Mouse (Mus musculus) cerebellum, postnatal 36 days (tissue): ENCODE measurements at regions not wholly inside any gene's neighbourhood (a gene's known extent, or its start where the extent isn't known, plus 50 kb on each side); places are given as distances from the start of the nearest gene placed in this dataset.

Experiments
- DNase-seq, 2 experiments: peaks; one replicate each; pipeline ENCODE4 v3.0.0; 2021 to 2022; ENCODE audit warnings: mixed read lengths in 2 of 2

DNA sequence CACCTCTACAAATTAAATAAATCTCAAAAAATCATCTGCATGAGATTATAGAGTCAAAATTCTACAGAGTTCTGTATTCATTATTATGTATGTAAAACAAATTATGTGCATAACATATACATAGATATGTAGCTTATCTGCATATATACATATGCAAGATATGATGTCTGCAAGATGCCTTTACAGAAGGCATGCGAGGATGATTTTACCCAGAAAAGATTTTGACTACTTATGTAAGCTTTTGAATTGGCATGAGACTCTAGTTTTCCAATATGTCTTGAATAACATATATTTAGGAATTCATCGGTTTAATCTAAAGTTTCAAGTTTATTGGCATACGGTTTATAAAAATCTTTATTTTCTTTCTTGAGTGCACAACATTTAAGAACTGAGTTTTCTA, 939.2 kb downstream of the Efnb2 start:
- no peak for DNase-seq

DNA sequence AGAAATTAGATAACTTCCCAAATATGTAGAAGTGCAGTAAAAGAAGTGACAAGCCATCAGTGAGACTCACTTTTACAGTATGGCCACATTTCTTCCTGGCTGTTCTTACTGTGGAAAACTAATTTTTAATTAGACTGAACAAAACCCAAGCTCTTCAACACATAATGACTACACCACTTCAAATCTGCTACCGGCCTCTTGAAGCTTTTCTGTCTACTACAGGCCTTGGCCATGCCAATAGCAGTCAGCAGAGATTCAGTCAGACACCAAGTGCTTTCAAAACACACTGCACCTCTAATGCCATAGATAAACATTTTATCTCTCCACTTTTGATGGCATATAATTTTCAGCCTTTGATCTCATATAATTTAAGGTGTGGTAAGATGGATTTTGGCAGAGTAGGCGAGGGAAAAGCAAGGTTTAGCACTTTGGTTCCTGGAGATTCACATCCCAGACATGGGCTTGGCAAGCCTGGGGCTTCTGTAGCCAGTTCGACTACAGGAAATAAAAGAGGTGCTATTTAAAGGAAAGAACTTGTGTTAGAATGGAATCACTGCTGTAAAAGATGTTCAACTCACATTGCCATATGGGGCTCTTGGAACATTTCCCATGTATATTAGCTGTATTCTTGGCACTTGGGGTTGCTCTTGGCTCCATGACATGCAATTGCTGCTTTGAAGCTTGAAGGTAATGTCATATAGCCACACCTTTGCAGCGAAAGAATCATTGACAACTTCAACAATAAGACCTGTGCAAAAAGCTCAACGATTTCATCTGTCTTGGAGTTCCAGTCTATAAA, 941.9 kb downstream of the Efnb2 start:
- peak; percentile 3 to 18 for DNase-seq

DNA sequence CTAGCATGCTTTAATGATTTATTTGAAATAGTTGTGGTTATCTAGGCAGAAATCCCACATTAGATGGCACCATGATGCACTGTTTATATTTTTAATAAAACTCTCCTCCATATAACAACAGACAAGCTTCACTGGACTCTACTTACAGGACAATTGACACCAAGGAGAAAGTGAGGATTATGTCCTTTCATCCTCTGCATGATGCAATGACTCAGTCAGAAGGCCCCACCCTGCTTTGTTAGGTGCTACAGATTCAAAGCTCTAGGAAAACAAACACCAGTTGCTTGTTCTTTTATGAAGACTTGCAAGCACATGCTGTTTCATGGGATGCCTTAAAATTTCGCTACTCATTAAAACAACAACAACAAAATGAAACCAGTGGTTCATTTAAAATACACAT, 950.3 kb downstream of the Efnb2 start:
- DNase-seq, result no peak

DNA sequence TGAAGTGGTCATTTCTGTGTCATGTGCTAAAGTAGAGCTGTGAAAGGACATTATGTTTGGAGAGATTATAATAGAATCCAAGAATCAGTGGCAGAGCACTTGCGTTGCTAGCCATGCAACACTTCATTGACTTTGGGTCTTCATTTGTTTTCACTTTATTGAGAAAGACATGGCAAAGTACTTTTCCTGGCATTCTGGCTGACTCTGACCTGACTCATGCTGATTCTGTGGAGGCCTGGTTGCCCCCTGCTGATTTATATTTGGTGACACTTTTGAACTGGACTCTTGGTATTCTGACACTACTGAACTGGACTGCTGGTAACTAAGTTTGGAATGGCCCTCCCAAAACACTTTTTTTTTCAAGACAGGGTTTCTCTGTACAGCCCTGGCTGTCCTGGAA, 951.6 kb downstream of the Efnb2 start:
- no peak for DNase-seq

DNA sequence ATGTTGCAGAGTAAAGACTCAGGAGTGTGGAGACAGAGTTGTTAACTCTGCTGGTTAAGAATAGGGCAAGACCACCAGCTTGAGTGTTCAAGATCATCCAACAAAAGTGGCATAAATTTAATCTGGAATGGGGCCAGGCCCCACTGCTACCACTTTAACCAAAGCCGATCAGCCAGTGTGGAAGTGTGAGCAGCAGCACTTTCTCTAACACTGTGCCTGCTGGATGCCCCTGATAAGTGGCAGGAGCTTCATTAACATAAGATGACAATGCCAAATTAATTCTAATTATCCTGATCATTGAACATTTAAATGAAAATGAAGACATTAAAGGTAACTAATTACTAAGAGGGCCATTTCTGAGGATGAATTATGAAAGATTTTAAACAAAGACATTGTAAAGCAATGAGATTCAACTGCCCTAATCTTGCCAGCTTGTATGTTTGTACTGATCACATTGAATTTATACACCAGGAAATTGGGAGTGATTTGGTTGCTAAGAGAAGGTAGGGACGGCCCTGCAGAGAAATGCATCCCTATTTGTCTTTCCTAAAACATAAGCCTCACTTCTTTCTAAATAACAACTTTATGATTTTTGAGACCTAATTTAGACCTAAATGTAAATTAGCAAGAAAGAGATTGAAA, 969.6 kb downstream of the Efnb2 start:
- DNase-seq, result no peak

DNA sequence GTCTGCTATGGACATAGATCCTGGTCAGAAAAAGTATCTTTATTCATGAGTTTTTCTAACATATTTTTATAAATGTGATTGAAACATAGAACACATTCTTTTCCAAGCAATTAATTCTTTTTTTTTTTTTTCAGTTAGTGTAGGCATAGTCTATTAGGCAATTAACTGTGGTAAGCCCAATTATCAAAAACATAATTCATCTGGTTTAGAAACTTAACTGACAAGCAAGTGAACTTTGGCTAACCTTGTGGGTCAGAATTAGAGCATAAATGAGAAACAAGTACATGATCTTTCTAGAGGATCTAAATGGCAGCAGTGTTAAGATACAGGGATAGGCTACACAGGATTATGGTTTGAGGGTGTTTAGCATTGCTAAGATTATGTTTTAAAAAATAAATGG, 1007.2 kb downstream of the Efnb2 start:
- DNase-seq, result no peak
